Mouse (Mus musculus) thymus, adult 2 months (tissue): ENCODE measurements around the gene Runx2. TPM values are rescaled to one million over a fixed set of nuclear protein-coding genes. Genes with fewer than 3 reads are reported as not detected.
A peak's percentile ranks its signal among the peaks of the same experiment; 100 is the strongest.

ENCODE experiments used
- DNase-seq: peaks from one replicate; pipeline ENCODE4 v3.0.0; 2021
- H3K27ac ChIP-seq: fragments of 200-500 bp; 2 replicates; pipeline ENCODE4 v1.5.1; 2012; ENCODE audit warnings: low read length, control low read depth; ENCODE audit not compliant: control insufficient read depth, insufficient read depth
- H3K27me3 ChIP-seq: fragments of 200-500 bp; 2 replicates; pipeline ENCODE4 v1.6.1; 2012; ENCODE audit warnings: mild to moderate bottlenecking, low read length, moderate library complexity, mixed read lengths; ENCODE audit not compliant: control insufficient read depth, insufficient read depth
- H3K36me3 ChIP-seq: fragments of 200-500 bp; 2 replicates; pipeline ENCODE4 v1.6.1; 2012; ENCODE audit warnings: mild to moderate bottlenecking, low read length, moderate library complexity; ENCODE audit not compliant: control insufficient read depth, insufficient read depth
- H3K4me1 ChIP-seq: fragments of 200-500 bp; replicated peaks from 2 replicates; pipeline ENCODE4 v1.6.1; 2012; ENCODE audit warnings: low read length; ENCODE audit not compliant: control insufficient read depth, insufficient read depth
- H3K4me3 ChIP-seq: fragments of 200-500 bp; 2 replicates; pipeline ENCODE4 v1.5.1; 2012; ENCODE audit warnings: mild to moderate bottlenecking, low read length, control low read depth, moderate library complexity; ENCODE audit not compliant: control insufficient read depth, insufficient read depth
- CTCF ChIP-seq: fragments of 200-500 bp; IDR thresholded peaks from 2 replicates; pipeline ENCODE4 v1.5.1; 2012; ENCODE audit warnings: mild to moderate bottlenecking, control low read depth, low read length, moderate library complexity, borderline replicate concordance; ENCODE audit not compliant: control insufficient read depth, poor library complexity, insufficient read depth; ENCODE audit errors: extremely low read depth
- POLR2A ChIP-seq: fragments of 200-500 bp; IDR thresholded peaks from 2 replicates; pipeline ENCODE4 v1.6.1; 2012; ENCODE audit warnings: mild to moderate bottlenecking, low read length, control low read depth, moderate library complexity; ENCODE audit not compliant: control insufficient read depth, poor library complexity, insufficient read depth; ENCODE audit errors: extremely low read depth
- WGBS: fragments of 180-500 bp; shearing (Covaris S2); methylation state at CpG from one replicate; pipeline ENCODE4 v1.1.7; 2018; 5-methylcytosine and 5-hydroxymethylcytosine counted together
- polyA plus RNA-seq: library from polyadenylated mRNA; depleted of rRNA; stranded (reverse); fragments of >200 nt; gene quantifications from 2 replicates; pipeline ENCODE4 v1.2.3, GENCODE M21; 2012

Gene Runx2
- polyA plus RNA-seq, 1 experiment = 6.7 TPM

- H3K4me1 ChIP-seq = peaks cover 13% of the 10 kb centered on the region
- no peak for DNase-seq
- 98% methylated on average over 3 of the region's 3 CpGs for WGBS
- H3K27ac ChIP-seq = no peak overlapping the region
- no peaks in the 10 kb centered on the region for H3K27me3 ChIP-seq
- no peaks in the 10 kb centered on the region for H3K36me3 ChIP-seq
- no peak for TF ChIP-seq CTCF
- TF ChIP-seq POLR2A = no peak
- H3K4me3 ChIP-seq = no peak overlapping the region
Measured at GRCm38 (mm10) chr17:44707956-44708355, 106.6 kb downstream of the Runx2 start.

- Histone ChIP-seq H3K27me3 (no peaks in the 10 kb centered on the region), H3K4me1 (peaks cover 20% of the 10 kb centered on the region), H3K27ac (no peak overlapping the region), H3K4me3 (no peak overlapping the region), H3K36me3 (no peaks in the 10 kb centered on the region)
- TF ChIP-seq POLR2A (no peak), CTCF (no peak)
- 36% methylated on average over 10 of the region's 10 CpGs for WGBS
- no peak for DNase-seq
Measured at GRCm38 (mm10) chr17:44706531-44706930, 108.1 kb downstream of the Runx2 start.

GRCm38 (mm10) chr17:44702506-44703298, 111.9 kb downstream of the Runx2 start:
- peak; percentile 35 for DNase-seq
- peaks cover 18% of the 10 kb centered on the region for H3K4me1 ChIP-seq
- TF ChIP-seq POLR2A = no peak
- no peak for TF ChIP-seq CTCF
- no peak overlapping the region for H3K27ac ChIP-seq
- WGBS = 31% methylated on average over 14 of the region's 14 CpGs
- no peaks in the 10 kb centered on the region for H3K27me3 ChIP-seq
- H3K36me3 ChIP-seq = no peaks in the 10 kb centered on the region
- no peak overlapping the region for H3K4me3 ChIP-seq

- no peak overlapping the region for H3K4me3 ChIP-seq
- DNase-seq = no peak
- 98% methylated on average over 4 of the region's 4 CpGs for WGBS
- peaks cover 12% of the 10 kb centered on the region for H3K4me1 ChIP-seq
- no peaks in the 10 kb centered on the region for H3K27me3 ChIP-seq
- no peaks in the 10 kb centered on the region for H3K36me3 ChIP-seq
- no peak overlapping the region; the same call in 1 of the 2 replicates for H3K27ac ChIP-seq
- TF ChIP-seq POLR2A = no peak
- TF ChIP-seq CTCF = no peak
Measured at GRCm38 (mm10) chr17:44701531-44701930, 113.1 kb downstream of the Runx2 start.

DNA sequence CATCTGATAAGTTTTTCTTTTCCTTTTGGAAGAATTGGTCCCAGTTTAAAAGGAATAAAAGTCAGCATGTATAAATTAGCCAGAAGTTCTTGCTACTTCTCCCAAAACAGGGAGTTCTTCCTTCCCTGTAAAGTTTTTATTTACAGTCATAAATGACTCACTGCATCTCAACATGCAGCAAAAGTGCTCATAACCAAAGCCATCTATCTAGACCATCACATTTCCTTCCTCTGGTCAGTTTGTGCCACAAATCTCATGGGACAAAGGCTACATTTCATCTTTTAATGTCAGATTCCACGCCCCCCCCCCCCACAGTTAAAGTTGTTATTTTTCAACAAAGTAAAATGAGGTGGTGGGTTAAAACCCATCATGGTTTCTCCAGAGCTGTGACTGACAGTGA, 114.3 kb downstream of the Runx2 start:
- 81% methylated on average over 1 of the region's 1 CpGs for WGBS

DNA sequence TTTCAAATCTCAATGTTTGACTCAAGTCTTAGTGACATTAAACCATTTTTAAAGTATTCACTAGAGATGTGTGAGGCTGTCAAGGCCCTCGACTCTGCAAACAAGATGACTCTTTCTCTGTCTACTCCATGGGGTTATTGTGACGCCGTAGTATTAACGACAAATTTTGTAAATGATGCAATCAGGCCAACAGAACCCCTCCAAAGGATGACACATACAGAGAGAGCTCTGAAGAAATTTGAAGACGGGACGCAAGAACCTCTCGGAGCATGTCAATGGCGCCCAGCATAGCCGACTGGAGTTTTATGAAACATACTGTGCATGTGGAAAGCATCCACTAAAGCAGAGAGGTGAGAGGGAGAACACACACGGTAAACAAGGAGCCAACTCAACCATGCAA, 117.5 kb downstream of the Runx2 start:
- no peak for DNase-seq
- no peak overlapping the region for H3K4me3 ChIP-seq
- H3K27me3 ChIP-seq = no peaks in the 10 kb centered on the region
- peaks cover 2% of the 10 kb centered on the region; the same call in 1 of the 2 replicates for H3K4me1 ChIP-seq
- no peaks in the 10 kb centered on the region for H3K36me3 ChIP-seq
- TF ChIP-seq POLR2A (no peak), CTCF (no peak)
- no peak overlapping the region for H3K27ac ChIP-seq
- WGBS = 92% methylated on average over 10 of the region's 10 CpGs

More for the DNA sequence above, 114.3 kb downstream of the Runx2 start:
- no peak for DNase-seq
- no peak for TF ChIP-seq POLR2A
- no peak for TF ChIP-seq CTCF
- no peaks in the 10 kb centered on the region for H3K27me3 ChIP-seq
- H3K4me3 ChIP-seq = no peak overlapping the region
- H3K27ac ChIP-seq = no peak overlapping the region
- H3K36me3 ChIP-seq = no peaks in the 10 kb centered on the region
- H3K4me1 ChIP-seq = peaks cover 10% of the 10 kb centered on the region
